Mouse (Mus musculus): ENCODE results near the gene Dhrs7b. TPM values are rescaled to one million over a fixed set of nuclear protein-coding genes. Genes with fewer than 3 reads are reported as not detected.
"Not testable (repeated sequence)": the region's sequence is repeated elsewhere in the genome, so short reads cannot be mapped to it uniquely, and the experiment has no call there.

The Dhrs7b gene
- polyA plus RNA-seq (2016; fragmentation: Nextera tagmentation; extraction: Ambion mirVana): 31.4 and 33.0 TPM in 2 replicates

GRCm38 (mm10) chr11:60830433-60831052, at the start of gene Dhrs7b:
Gene Dhrs7b, plus strand, starts transcription at chr11:60830631.
- Histone ChIP-seq H3K27ac (peak within 1 kb of the TSS; percentile 84), H3K4me1 (replicated peaks) (peaks cover 8% of the 10 kb centered on the region), H3K9me3 (no peaks in the 10 kb centered on the region), H3K4me3 (peak within 1 kb of the TSS; percentile 76), H3K36me3 (peaks cover under 1% of the 10 kb centered on the region; the same call in 1 of the 2 replicates), H3K27me3 (ENCODE audit: insufficient read depth, poor library complexity, severe bottlenecking) (no peaks in the 10 kb centered on the region)
- under 1% methylated on average over 34 of the region's 34 CpGs for WGBS
- peak; percentile 83 for DNase-seq (ENCODE audit: low spot score)

- H3K9me3 ChIP-seq: no peaks in the 10 kb centered on the region
- WGBS: 91% methylated on average over 8 of the region's 8 CpGs
- no peak overlapping the region for H3K27ac ChIP-seq
- peaks cover 96% of the 10 kb centered on the region for H3K36me3 ChIP-seq
- no peaks in the 10 kb centered on the region for H3K27me3 ChIP-seq (ENCODE audit: insufficient read depth, poor library complexity, severe bottlenecking)
- H3K4me3 ChIP-seq: no peak overlapping the region
- H3K4me1 ChIP-seq (replicated peaks): peaks cover 44% of the 10 kb centered on the region
- no peak for DNase-seq (ENCODE audit: low spot score)
Measured at GRCm38 (mm10) chr11:60784179-60784922, 46.1 kb upstream of the Dhrs7b start.

- H3K4me1 ChIP-seq (replicated peaks): peaks cover 11% of the 10 kb centered on the region
- DNase-seq (ENCODE audit: low spot score): peak; percentile 24
- no peak overlapping the region for H3K4me3 ChIP-seq
- peaks cover 96% of the 10 kb centered on the region for H3K36me3 ChIP-seq
- H3K27ac ChIP-seq: no peak overlapping the region
- WGBS: 75% methylated on average over 1 of the region's 1 CpGs
- H3K9me3 ChIP-seq: no peaks in the 10 kb centered on the region
- no peaks in the 10 kb centered on the region for H3K27me3 ChIP-seq (ENCODE audit: insufficient read depth, poor library complexity, severe bottlenecking)
Measured at GRCm38 (mm10) chr11:60787595-60787994, 42.8 kb upstream of the Dhrs7b start.

GRCm38 (mm10) chr11:60790472-60790871, 40.0 kb upstream of the Dhrs7b start:
- H3K27ac ChIP-seq: no peak overlapping the region
- peaks cover 94% of the 10 kb centered on the region for H3K36me3 ChIP-seq
- no peaks in the 10 kb centered on the region for H3K27me3 ChIP-seq (ENCODE audit: insufficient read depth, poor library complexity, severe bottlenecking)
- WGBS: 85% methylated on average over 2 of the region's 2 CpGs
- no peaks in the 10 kb centered on the region for H3K9me3 ChIP-seq
- peaks cover 9% of the 10 kb centered on the region; the same call in 1 of the 2 replicates for H3K4me1 ChIP-seq (replicated peaks)
- DNase-seq (ENCODE audit: low spot score): no peak
- H3K4me3 ChIP-seq: no peak overlapping the region

- H3K36me3 ChIP-seq: peaks cover 98% of the 10 kb centered on the region
- H3K9me3 ChIP-seq: no peaks in the 10 kb centered on the region
- no peaks in the 10 kb centered on the region for H3K27me3 ChIP-seq (ENCODE audit: insufficient read depth, poor library complexity, severe bottlenecking)
- no peaks in the 10 kb centered on the region for H3K4me1 ChIP-seq (replicated peaks)
- 91% methylated on average over 11 of the region's 11 CpGs for WGBS
- no peak overlapping the region for H3K4me3 ChIP-seq
- H3K27ac ChIP-seq: no peak overlapping the region
- DNase-seq (ENCODE audit: low spot score): no peak
Measured at GRCm38 (mm10) chr11:60796342-60796741, 34.1 kb upstream of the Dhrs7b start.

- Histone ChIP-seq H3K4me3 (no peak overlapping the region), H3K4me1 (replicated peaks) (no peaks in the 10 kb centered on the region), H3K27ac (no peak overlapping the region), H3K27me3 (ENCODE audit: insufficient read depth, poor library complexity, severe bottlenecking) (no peaks in the 10 kb centered on the region), H3K36me3 (peaks cover 97% of the 10 kb centered on the region), H3K9me3 (no peaks in the 10 kb centered on the region)
- no peak for DNase-seq (ENCODE audit: low spot score)
- WGBS: 94% methylated on average over 4 of the region's 4 CpGs
Measured at GRCm38 (mm10) chr11:60799977-60800376, 30.5 kb upstream of the Dhrs7b start.

- DNase-seq (ENCODE audit: low spot score): no peak
- no peak overlapping the region for H3K27ac ChIP-seq
- H3K36me3 ChIP-seq: peaks cover 93% of the 10 kb centered on the region
- no peaks in the 10 kb centered on the region for H3K27me3 ChIP-seq (ENCODE audit: insufficient read depth, poor library complexity, severe bottlenecking)
- no peaks in the 10 kb centered on the region for H3K9me3 ChIP-seq
- WGBS: 90% methylated on average over 1 of the region's 1 CpGs
- no peak overlapping the region for H3K4me3 ChIP-seq
- H3K4me1 ChIP-seq (replicated peaks): no peaks in the 10 kb centered on the region
Measured at GRCm38 (mm10) chr11:60800892-60801291, 29.5 kb upstream of the Dhrs7b start.

GRCm38 (mm10) chr11:60808286-60809070, 22.0 kb upstream of the Dhrs7b start:
- H3K27ac ChIP-seq: no peak overlapping the region
- H3K9me3 ChIP-seq: no peaks in the 10 kb centered on the region
- WGBS: 85% methylated on average over 4 of the region's 4 CpGs
- peaks cover 29% of the 10 kb centered on the region for H3K4me1 ChIP-seq (replicated peaks)
- no peaks in the 10 kb centered on the region for H3K27me3 ChIP-seq (ENCODE audit: insufficient read depth, poor library complexity, severe bottlenecking)
- peaks cover 19% of the 10 kb centered on the region for H3K36me3 ChIP-seq
- DNase-seq (ENCODE audit: low spot score): no peak
- H3K4me3 ChIP-seq: no peak overlapping the region

- Histone ChIP-seq H3K27me3 (ENCODE audit: insufficient read depth, poor library complexity, severe bottlenecking) (no peaks in the 10 kb centered on the region), H3K36me3 (peaks cover 9% of the 10 kb centered on the region; the same call in 1 of the 2 replicates), H3K4me1 (replicated peaks) (peaks cover 29% of the 10 kb centered on the region), H3K4me3 (peak overlapping the region; percentile 61), H3K9me3 (no peaks in the 10 kb centered on the region), H3K27ac (no peak overlapping the region)
- WGBS: 68% methylated on average over 1 of the region's 1 CpGs
- no peak for DNase-seq (ENCODE audit: low spot score)
Measured at GRCm38 (mm10) chr11:60809546-60809945, 20.9 kb upstream of the Dhrs7b start.

GRCm38 (mm10) chr11:60810046-60810965, 20.1 kb upstream of the Dhrs7b start:
- Histone ChIP-seq H3K27me3 (ENCODE audit: insufficient read depth, poor library complexity, severe bottlenecking) (no peaks in the 10 kb centered on the region), H3K4me3 (peak overlapping the region; percentile 61), H3K36me3 (peaks cover 4% of the 10 kb centered on the region; the same call in 1 of the 2 replicates), H3K4me1 (replicated peaks) (peaks cover 29% of the 10 kb centered on the region), H3K27ac (peak overlapping the region; percentile 74), H3K9me3 (no peaks in the 10 kb centered on the region)
- DNase-seq (ENCODE audit: low spot score): no peak
- WGBS: 20% methylated on average over 14 of the region's 14 CpGs

GRCm38 (mm10) chr11:60811054-60811460, 19.4 kb upstream of the Dhrs7b start:
- H3K9me3 ChIP-seq: no peaks in the 10 kb centered on the region
- no peaks in the 10 kb centered on the region for H3K27me3 ChIP-seq (ENCODE audit: insufficient read depth, poor library complexity, severe bottlenecking)
- WGBS: 0% methylated on average over 29 of the region's 29 CpGs
- DNase-seq (ENCODE audit: low spot score): peak; percentile 96
- H3K4me3 ChIP-seq: peak overlapping the region; percentile 61
- peak overlapping the region; percentile 74 for H3K27ac ChIP-seq
- H3K36me3 ChIP-seq: 0 out of 2 replicates have a peak, but pooled peaks cover 2% of the 10 kb centered on the region
- peaks cover 29% of the 10 kb centered on the region for H3K4me1 ChIP-seq (replicated peaks)

GRCm38 (mm10) chr11:60811618-60812017, 18.8 kb upstream of the Dhrs7b start, which contains the start of gene Shmt1:
Gene Shmt1, minus strand, starts transcription at chr11:60811718.
- peak within 1 kb of the TSS; percentile 74 for H3K27ac ChIP-seq
- H3K27me3 ChIP-seq (ENCODE audit: insufficient read depth, poor library complexity, severe bottlenecking); H3K9me3 ChIP-seq; H3K36me3 ChIP-seq; DNase-seq (ENCODE audit: low spot score): not testable (repeated sequence)
- peaks cover 29% of the 10 kb centered on the region for H3K4me1 ChIP-seq (replicated peaks)
- WGBS: 38% methylated on average over 6 of the region's 6 CpGs
- H3K4me3 ChIP-seq: peak within 1 kb of the TSS; percentile 61
